Mouse (Mus musculus) embryonic facial prominence, embryonic 13.5 days (tissue): ENCODE measurements around the gene Pak1ip1. TPM values are rescaled to one million over a fixed set of nuclear protein-coding genes. Genes with fewer than 3 reads are reported as not detected.

Source experiments
- ATAC-seq: fragments of 200-750 bp; cut with Nextera tagmentation; 2 replicates; pipeline ENCODE4 v1.8.0; 2017; ENCODE audit warnings: low read depth; ENCODE audit not compliant: insufficient number of reproducible peaks, insufficient read depth, low FRiP score, low TSS enrichment
- H3K27ac ChIP-seq: fragments of 300-500 bp; sonication (generic); 2 replicates; pipeline ENCODE4 v1.5.1; 2015; ENCODE audit warnings: moderate library complexity, mild to moderate bottlenecking, inconsistent platforms
- H3K27me3 ChIP-seq: fragments of 300-500 bp; sonication (generic); 2 replicates; pipeline ENCODE4 v1.6.1; 2015; ENCODE audit warnings: mild to moderate bottlenecking, inconsistent platforms
- H3K36me3 ChIP-seq: fragments of 300-500 bp; sonication (generic); 2 replicates; pipeline ENCODE4 v1.6.1; 2015; ENCODE audit warnings: mild to moderate bottlenecking, inconsistent platforms
- H3K4me1 ChIP-seq: fragments of 300-500 bp; sonication (generic); 2 replicates; pipeline ENCODE4 v1.6.1; 2015; ENCODE audit warnings: inconsistent platforms
- H3K4me2 ChIP-seq: fragments of 300-500 bp; sonication (generic); 2 replicates; pipeline ENCODE4 v1.6.1; 2015; ENCODE audit warnings: moderate library complexity, mild to moderate bottlenecking, inconsistent platforms
- H3K4me3 ChIP-seq: fragments of 300-500 bp; sonication (generic); 2 replicates; pipeline ENCODE4 v1.5.1; 2015; ENCODE audit warnings: mild to moderate bottlenecking, inconsistent platforms
- H3K9ac ChIP-seq: fragments of 300-500 bp; sonication (generic); 2 replicates; pipeline ENCODE4 v1.6.1; 2015; ENCODE audit warnings: mild to moderate bottlenecking, inconsistent platforms
- H3K9me3 ChIP-seq: fragments of 300-500 bp; sonication (generic); 2 replicates; pipeline ENCODE4 v1.6.1; 2016; ENCODE audit warnings: inconsistent platforms
- WGBS: fragments of 180-500 bp; shearing (Covaris S2); methylation state at CpG from one replicate; pipeline ENCODE4 v1.1.7; 2015; ENCODE audit warnings: mixed read lengths; 5-methylcytosine and 5-hydroxymethylcytosine counted together
- polyA plus RNA-seq: library from polyadenylated mRNA; unstranded; fragments of >200 nt; fragmentation: Nextera tagmentation; extraction: Ambion mirVana; gene quantifications from 2 replicates; pipeline ENCODE4 v1.2.1, GENCODE M21; 2015

The Pak1ip1 gene
- polyA plus RNA-seq, 1 experiment from 2014 or later: 56.3 TPM

DNA sequence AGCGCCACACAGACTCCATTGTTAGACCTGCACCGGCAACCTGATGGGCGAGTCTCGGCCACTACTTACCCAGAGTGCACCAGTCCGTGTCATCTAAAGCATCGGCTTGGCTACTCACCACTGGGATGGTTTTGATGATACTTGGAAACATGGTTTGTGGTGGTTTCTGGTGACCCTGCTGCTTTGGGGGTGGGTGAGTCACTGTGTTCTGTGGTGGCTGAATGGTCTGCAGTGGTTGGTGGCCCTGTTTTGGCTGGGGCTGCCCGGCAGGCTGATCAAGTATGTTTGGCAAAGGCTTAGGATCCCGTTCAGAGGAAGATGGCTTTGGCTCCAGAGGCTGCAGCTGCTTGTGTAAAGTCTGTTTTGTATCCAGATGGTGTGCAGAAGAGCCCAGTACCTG lies 45.1 kb downstream of the Pak1ip1 start:
- ATAC-seq: no peak
- no peaks in the 10 kb centered on the region for H3K27me3 ChIP-seq
- WGBS: 88% methylated on average over 8 of the region's 8 CpGs

DNA sequence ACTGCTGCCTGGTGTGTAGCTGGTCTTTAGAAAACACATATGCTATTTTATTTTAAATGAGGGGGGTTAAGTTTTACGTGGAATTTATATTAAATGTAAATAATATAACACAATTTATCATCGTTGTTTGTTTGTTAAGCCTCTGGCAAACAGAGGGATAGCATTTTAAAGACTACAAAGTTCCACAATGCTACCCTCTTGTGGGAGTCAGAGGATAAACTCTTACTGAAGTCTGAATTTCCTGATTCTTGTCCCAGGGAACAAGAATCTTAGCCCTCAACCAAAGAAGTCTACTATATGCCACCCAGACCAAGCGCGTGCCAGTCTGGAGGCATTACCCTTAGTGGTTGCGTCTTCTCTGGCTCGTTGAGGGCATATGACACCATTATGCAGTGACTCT lies 46.5 kb downstream of the Pak1ip1 start:
- 87% methylated on average over 6 of the region's 6 CpGs for WGBS
- Histone ChIP-seq H3K4me2 (no peak overlapping the region), H3K9me3 (no peaks in the 10 kb centered on the region), H3K36me3 (no peaks in the 10 kb centered on the region), H3K9ac (no peak overlapping the region), H3K27ac (no peak overlapping the region), H3K27me3 (no peaks in the 10 kb centered on the region), H3K4me3 (no peak overlapping the region), H3K4me1 (no peaks in the 10 kb centered on the region)
- no peak for ATAC-seq

More for the DNA sequence above, 45.1 kb downstream of the Pak1ip1 start:
- Histone ChIP-seq H3K9ac (no peak overlapping the region), H3K27ac (no peak overlapping the region), H3K4me1 (no peaks in the 10 kb centered on the region), H3K4me3 (no peak overlapping the region), H3K4me2 (no peak overlapping the region), H3K9me3 (no peaks in the 10 kb centered on the region), H3K36me3 (no peaks in the 10 kb centered on the region)

DNA sequence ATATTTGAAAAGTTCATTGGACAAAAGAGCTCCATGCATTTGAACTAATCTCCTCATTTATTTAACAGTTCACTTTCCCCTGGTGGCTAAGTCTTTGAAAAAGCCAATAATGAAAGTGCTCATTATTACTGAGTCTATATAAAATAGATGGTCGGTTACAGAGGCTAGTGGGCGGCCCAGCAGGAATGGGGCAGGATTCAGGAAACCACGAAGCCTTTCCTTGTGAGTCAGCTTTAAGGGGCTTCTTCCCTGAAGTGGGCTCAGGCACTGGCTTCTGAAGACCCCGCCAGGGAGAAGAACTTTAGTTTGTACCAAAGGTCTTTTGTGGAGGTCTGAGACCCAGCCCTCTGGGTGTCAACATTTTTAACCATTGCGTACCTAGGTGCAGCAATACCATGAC lies 51.1 kb downstream of the Pak1ip1 start:
- WGBS: 73% methylated on average over 5 of the region's 5 CpGs
- H3K27me3 ChIP-seq: no peaks in the 10 kb centered on the region
- ATAC-seq: no peak
- no peak overlapping the region for H3K4me3 ChIP-seq
- no peaks in the 10 kb centered on the region for H3K36me3 ChIP-seq
- H3K9ac ChIP-seq: no peak overlapping the region
- H3K4me2 ChIP-seq: no peak overlapping the region
- no peaks in the 10 kb centered on the region for H3K9me3 ChIP-seq
- no peak overlapping the region for H3K27ac ChIP-seq
- no peaks in the 10 kb centered on the region for H3K4me1 ChIP-seq

Other genes starting within 250 kb of the Pak1ip1 start
- gene Gcnt2, start 141.3 kb upstream of the Pak1ip1 start, polyA plus RNA-seq: 2.7 and 3.7 TPM in 2 replicates
- gene Tmem14c, start 15.3 kb downstream of the Pak1ip1 start, polyA plus RNA-seq: 201 and 204 TPM in 2 replicates
- 0.66 and 0.91 TPM in 2 replicates for gene Mak, start 78.7 kb downstream of the Pak1ip1 start, polyA plus RNA-seq
- gene Gcm2, start 110.0 kb downstream of the Pak1ip1 start, polyA plus RNA-seq: not detected in 2 replicates
- 0.11 TPM in 1 of 2 replicates, not detected in the other for gene Sycp2l, start 113.3 kb downstream of the Pak1ip1 start, polyA plus RNA-seq
- 8.3 and 9.0 TPM in 2 replicates for gene Elovl2, start 219.4 kb downstream of the Pak1ip1 start, polyA plus RNA-seq
- gene Smim13, start 248.8 kb downstream of the Pak1ip1 start, polyA plus RNA-seq: 16.0 and 17.1 TPM in 2 replicates